ENCODE assay signal across 9 mouse cellular contexts in genomic region chr10:82695956-82696355, GRCm38 (mm10). TPM values are rescaled to one million over a fixed set of nuclear protein-coding genes. Genes with fewer than 3 reads are reported as not detected.
DNase-seq lines count a peak whose midpoint lies in the region; ATAC-seq and TF ChIP-seq lines count a peak whose summit lies in the region.
"Had no signal": no experiment of that assay in that cellular context is flagged by ENCODE, and none has a peak within 500 bp of the region (broad histone marks: within the 10 kb centered on the region; RNA-seq: fewer than 3 reads in every experiment).

TSS of gene Hcfc2 (plus strand) at chr10:82696160.

- H3K9ac ChIP-seq in kidney, embryonic 15.5 days, result no peak within 1 kb of the TSS
- no peak within 1 kb of the TSS for H3K9ac ChIP-seq in midbrain, embryonic 15.5 days
- H3K9ac ChIP-seq: liver, embryonic 14.5 days had no signal

- no peaks in the 10 kb centered on the region for H3K9me3 ChIP-seq in kidney, embryonic 15.5 days (replicated peaks)
- H3K9me3 ChIP-seq in midbrain, embryonic 15.5 days, result no peaks in the 10 kb centered on the region

- no peak for TF ChIP-seq CTCF in bone marrow, adult 2 months (IDR thresholded peaks at IDR 0.05; ENCODE audit: control insufficient read depth, insufficient read depth, low read length)

- 72% methylated on average over 5 of the region's 5 CpGs for WGBS in kidney, embryonic 15.5 days
- 35% methylated on average over 5 of the region's 5 CpGs for WGBS in bone marrow, adult 2 months
- 87% methylated on average over 5 of the region's 5 CpGs for WGBS in midbrain, embryonic 15.5 days

- no peak for ATAC-seq in kidney, embryonic 15.5 days (replicated peaks; ENCODE audit: low FRiP score)
- no peak for ATAC-seq in granulocyte monocyte progenitor cell, adult 5-6 weeks (replicated peaks; ENCODE audit: poor library complexity, severe bottlenecking)
- ATAC-seq in midbrain, embryonic 15.5 days (replicated peaks), result no peak

- no peak within 1 kb of the TSS for H3K27ac ChIP-seq in kidney, embryonic 15.5 days
- peak within 1 kb of the TSS; percentile 30 for H3K27ac ChIP-seq in bone marrow, adult 2 months (ENCODE audit: control insufficient read depth, insufficient read depth, low read depth, low read length, poor library complexity)
- H3K27ac ChIP-seq in midbrain, embryonic 15.5 days, result no peak within 1 kb of the TSS
- H3K27ac ChIP-seq: liver, embryonic 14.5 days had no signal

- no peaks in the 10 kb centered on the region for H3K36me3 ChIP-seq in kidney, embryonic 15.5 days
- no peaks in the 10 kb centered on the region for H3K36me3 ChIP-seq in midbrain, embryonic 15.5 days (replicated peaks)

- no peak within 1 kb of the TSS for H3K4me2 ChIP-seq in kidney, embryonic 15.5 days
- H3K4me2 ChIP-seq in midbrain, embryonic 15.5 days, result no peak within 1 kb of the TSS

- H3K27me3 ChIP-seq in kidney, embryonic 15.5 days, result peaks cover 13% of the 10 kb centered on the region; the same call in 1 of the 2 replicates
- no peaks in the 10 kb centered on the region for H3K27me3 ChIP-seq in midbrain, embryonic 15.5 days (replicated peaks)

- H3K4me3 ChIP-seq in kidney, embryonic 15.5 days (replicated peaks), result no peak within 1 kb of the TSS
- no peak within 1 kb of the TSS for H3K4me3 ChIP-seq in bone marrow, adult 2 months (replicated peaks; ENCODE audit: control insufficient read depth, low read depth, low read length)
- H3K4me3 ChIP-seq in midbrain, embryonic 15.5 days, result no peak within 1 kb of the TSS

- no peak for DNase-seq in kidney, postnatal 25 days
- DNase-seq in layer of hippocampus, postnatal 14 days (ENCODE audit: low spot score in 2 of 2), result no peak
- DNase-seq in ovary, postnatal 36 days (ENCODE audit: low spot score), result no peak
- no peak for DNase-seq in T-cell, adult 2 months (ENCODE audit: low spot score)

- H3K4me1 ChIP-seq in kidney, embryonic 15.5 days, result peaks cover 20% of the 10 kb centered on the region
- peaks cover 5% of the 10 kb centered on the region; the same call in 1 of the 2 replicates for H3K4me1 ChIP-seq in bone marrow, adult 2 months (ENCODE audit: control insufficient read depth, insufficient read depth, low read length)
- H3K4me1 ChIP-seq in midbrain, embryonic 15.5 days, result peaks cover 16% of the 10 kb centered on the region

- TF ChIP-seq POLR2A in bone marrow, adult 2 months (IDR thresholded peaks at IDR 0.05; ENCODE audit: borderline replicate concordance, control insufficient read depth, low read depth, low read length), result no peak

RNA-seq across cellular contexts. Expression of gene Hcfc2, which starts in this region (rescaled TPM):
- polyA plus RNA-seq in kidney, embryonic 15.5 days (2015; fragmentation: Nextera tagmentation; extraction: Ambion mirVana), result 33.2 and 33.3 TPM in 2 replicates
- polyA plus RNA-seq in bone marrow, adult 2 months (2011; ENCODE audit: insufficient read depth, insufficient read length, low replicate concordance, missing spikeins), result 6.3 and 10.6 TPM in 2 replicates
- total RNA-seq in granulocyte monocyte progenitor cell, adult 5-6 weeks (2014; fragmentation: Nextera tagmentation), result 14.8 and 31.5 TPM in 2 replicates
- total RNA-seq in granulocyte monocyte progenitor cell, adult 5-6 weeks (2017), result 19.6 and 22.1 TPM in 2 replicates
- 10 to 100 TPM; 35.5 to 36.2 TPM for total RNA-seq in layer of hippocampus, postnatal 14 days (2021)
- polyA plus RNA-seq in midbrain, embryonic 15.5 days (2015; fragmentation: Nextera tagmentation; extraction: Ambion mirVana), result 40.5 and 45.8 TPM in 2 replicates
